Mouse (Mus musculus): ENCODE results near the gene Garem2. TPM values are rescaled to one million over a fixed set of nuclear protein-coding genes. Genes with fewer than 3 reads are reported as not detected.

Gene Garem2
- polyA plus RNA-seq, 2 experiments from 2014 or later: not detected

GRCm38 (mm10) chr5:30154474-30155394 lies 49.8 kb downstream of the Garem2 start, which contains the start of the genes Hadha and Hadhb:
Gene Hadha, minus strand, starts transcription at chr5:30155162.
Gene Hadhb, plus strand, starts transcription at chr5:30155248.
- ATAC-seq: peak; percentile 78

DNA sequence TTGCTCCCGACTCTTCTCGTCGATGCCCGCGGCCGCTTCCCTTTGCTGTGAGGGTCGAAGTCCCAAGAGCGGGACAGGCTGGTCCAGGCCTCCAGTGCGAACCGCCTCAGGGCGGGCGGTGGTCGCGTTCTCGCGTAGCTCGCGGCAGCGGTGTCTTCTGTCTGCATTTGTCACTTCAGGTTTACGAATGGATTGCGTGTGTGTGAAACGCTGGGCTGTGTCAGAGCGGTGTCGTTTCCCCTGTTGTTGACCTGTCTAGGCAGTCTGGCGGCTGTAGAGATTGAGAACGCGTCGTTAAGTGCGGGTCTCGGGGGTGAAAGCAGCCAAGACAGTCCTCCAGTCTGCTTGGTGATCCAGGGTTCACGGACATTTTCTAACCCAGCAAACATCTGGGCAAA lies 50.4 kb downstream of the Garem2 start:
- ATAC-seq: peak; percentile 21

GRCm38 (mm10) chr5:30155821-30156629 lies 51.1 kb downstream of the Garem2 start:
- ATAC-seq: peak; percentile 22

- no peak for ATAC-seq
Observed at GRCm38 (mm10) chr5:30159601-30160000, 54.6 kb downstream of the Garem2 start.

DNA sequence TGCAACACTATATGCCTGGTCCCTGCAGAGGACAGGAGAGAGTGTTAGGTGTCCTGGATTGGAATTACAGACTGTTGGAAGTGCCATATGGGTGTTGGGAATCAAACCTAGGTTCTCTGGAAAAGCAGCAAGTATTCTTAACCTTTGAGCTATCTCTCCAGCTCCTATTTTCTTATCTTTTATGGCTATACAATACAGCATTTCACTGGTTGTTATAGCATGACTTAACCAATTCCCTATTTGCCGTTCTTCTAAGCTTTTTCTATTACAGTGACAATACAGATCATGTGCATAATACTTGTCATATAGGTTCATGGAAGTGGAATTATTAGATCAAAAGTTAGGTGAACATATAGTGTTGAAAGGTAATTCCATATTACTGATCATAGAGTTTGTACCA lies 56.9 kb downstream of the Garem2 start:
- ATAC-seq: no peak

- ATAC-seq: no peak
Observed at GRCm38 (mm10) chr5:30162339-30162738, 57.4 kb downstream of the Garem2 start.

- no peak for ATAC-seq
Observed at GRCm38 (mm10) chr5:30165234-30165946, 60.4 kb downstream of the Garem2 start.

Other genes with a start within 250 kb of the Garem2 start
- under 1 TPM in 1 of 2 experiments, not detected in 1; 0.38 TPM for gene Il6, start 92.0 kb upstream of the Garem2 start, polyA plus RNA-seq (2017; shearing (Covaris generic))
- gene Tyms, start 31.5 kb upstream of the Garem2 start, polyA plus RNA-seq (2017; shearing (Covaris generic)): 100 to 1,000 TPM; 112 to 171 TPM
- gene 3110082J24Rik, start 925 bp downstream of the Garem2 start, polyA plus RNA-seq (2017; shearing (Covaris generic)): not detected
- gene Hadha, start 50.0 kb downstream of the Garem2 start, polyA plus RNA-seq (2017; shearing (Covaris generic)): 10 to 100 TPM; 68.8 to 80.0 TPM
- 100 to 1,000 TPM; 111 to 127 TPM for gene Hadhb, start 50.1 kb downstream of the Garem2 start, polyA plus RNA-seq (2017; shearing (Covaris generic))
- not detected for gene Adgrf3, start 100.6 kb downstream of the Garem2 start, polyA plus RNA-seq (2017; shearing (Covaris generic))
- 10 to 100 TPM; 21.9 to 23.3 TPM for gene Selenoi, start 127.4 kb downstream of the Garem2 start, polyA plus RNA-seq (2017; shearing (Covaris generic))
- 10 to 100 TPM in 1 of 2 experiments, 1 to 10 TPM in 1; 8.1 to 13.2 TPM for gene Drc1, start 176.2 kb downstream of the Garem2 start, polyA plus RNA-seq (2017; shearing (Covaris generic))